Mouse (Mus musculus) midbrain, embryonic 12.5 days (tissue): ENCODE measurements around the gene Meioc. TPM values are rescaled to one million over a fixed set of nuclear protein-coding genes. Genes with fewer than 3 reads are reported as not detected.

Source experiments
- ATAC-seq: fragments of 200-750 bp; cut with Nextera tagmentation; 2 replicates; pipeline ENCODE4 v1.8.0; 2017; ENCODE audit warnings: low read depth, moderate TSS enrichment, moderate library complexity; ENCODE audit not compliant: low FRiP score
- H3K27ac ChIP-seq: fragments of 300-500 bp; sonication (generic); replicated peaks from 2 replicates; pipeline ENCODE4 v1.5.1; 2016; ENCODE audit warnings: mild to moderate bottlenecking
- H3K27me3 ChIP-seq: fragments of 300-500 bp; sonication (generic); 2 replicates; pipeline ENCODE4 v1.6.1; 2016; ENCODE audit warnings: mild to moderate bottlenecking
- H3K36me3 ChIP-seq: fragments of 300-500 bp; sonication (generic); 2 replicates; pipeline ENCODE4 v1.6.1; 2016
- H3K4me1 ChIP-seq: fragments of 300-500 bp; sonication (generic); 2 replicates; pipeline ENCODE4 v1.6.1; 2016
- H3K4me2 ChIP-seq: fragments of 300-500 bp; sonication (generic); replicated peaks from 2 replicates; pipeline ENCODE4 v1.6.1; 2016; ENCODE audit warnings: mild to moderate bottlenecking, moderate library complexity
- H3K4me3 ChIP-seq: fragments of 300-500 bp; sonication (generic); 2 replicates; pipeline ENCODE4 v1.5.1; 2016; ENCODE audit warnings: mild to moderate bottlenecking
- H3K9ac ChIP-seq: fragments of 300-500 bp; sonication (generic); replicated peaks from 2 replicates; pipeline ENCODE4 v1.6.1; 2016; ENCODE audit warnings: mild to moderate bottlenecking, moderate library complexity
- H3K9me3 ChIP-seq: fragments of 300-500 bp; sonication (generic); 2 replicates; pipeline ENCODE4 v1.6.1; 2016; ENCODE audit warnings: mild to moderate bottlenecking
- WGBS: fragments of 180-500 bp; shearing (Covaris S2); methylation state at CpG from one replicate; pipeline ENCODE4 v1.1.7; 2016; 5-methylcytosine and 5-hydroxymethylcytosine counted together
- polyA plus RNA-seq: library from polyadenylated mRNA; unstranded; fragments of >200 nt; fragmentation: Nextera tagmentation; extraction: Ambion mirVana; gene quantifications from 2 replicates; pipeline ENCODE4 v1.2.1, GENCODE M21; 2016

The Meioc gene
- polyA plus RNA-seq, result 0.31 and 0.47 TPM in 2 replicates

DNA sequence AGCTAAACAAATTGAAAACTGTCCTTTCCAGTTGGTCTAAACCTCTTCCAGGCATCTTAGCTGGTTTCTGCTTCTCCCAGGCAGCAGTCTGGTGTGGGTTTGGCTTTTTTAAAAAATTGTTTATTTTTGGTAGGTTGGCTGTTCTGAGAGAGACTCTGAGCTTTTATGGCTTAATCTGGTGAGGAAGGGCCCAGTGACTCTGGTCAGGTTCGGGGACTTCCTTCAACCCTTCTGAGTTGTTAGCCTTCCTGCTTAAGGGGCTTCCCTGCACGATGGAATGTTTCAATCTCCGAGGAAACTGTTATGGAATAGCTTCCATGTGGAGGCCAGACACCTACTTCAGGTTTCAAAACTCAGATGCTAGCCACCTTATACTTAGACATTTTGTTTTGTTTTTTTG lies at the start of gene Meioc:
Meioc (plus strand) TSS at position 301 of the 400 bp plus-strand sequence.
- no peak for ATAC-seq
- H3K4me3 ChIP-seq, result no peak within 1 kb of the TSS
- H3K36me3 ChIP-seq, result no peaks in the 10 kb centered on the region
- no peaks in the 10 kb centered on the region for H3K4me1 ChIP-seq
- WGBS, result 77% methylated on average over 3 of the region's 3 CpGs
- H3K9me3 ChIP-seq, result peaks cover 14% of the 10 kb centered on the region; the same call in 1 of the 2 replicates
- H3K27me3 ChIP-seq, result peaks cover 26% of the 10 kb centered on the region
- H3K27ac ChIP-seq, result no peak within 1 kb of the TSS
- no peak within 1 kb of the TSS for H3K4me2 ChIP-seq
- H3K9ac ChIP-seq, result no peak within 1 kb of the TSS

DNA sequence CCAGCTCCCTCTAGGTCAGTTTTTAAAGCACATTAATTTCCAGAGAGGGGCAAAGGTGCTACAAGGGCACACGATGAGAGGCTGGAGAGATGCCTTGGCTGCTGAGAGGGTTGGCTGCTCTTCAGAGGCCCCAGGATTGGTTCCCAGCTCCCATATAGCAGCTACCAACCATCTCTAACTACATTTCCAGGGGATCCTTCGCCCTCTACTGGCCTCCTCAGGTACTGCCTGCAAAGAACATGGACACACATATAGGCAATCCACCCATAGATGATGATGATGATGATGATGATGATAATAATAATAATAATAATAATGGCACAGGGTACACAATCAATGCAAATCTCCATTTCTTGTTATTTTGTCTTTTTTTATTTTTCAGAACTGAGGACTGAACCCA lies 44.1 kb upstream of the Meioc start:
- no peak for ATAC-seq
- no peak overlapping the region for H3K9ac ChIP-seq
- no peaks in the 10 kb centered on the region for H3K27me3 ChIP-seq
- no peak overlapping the region for H3K4me3 ChIP-seq
- WGBS, result 47% methylated on average over 2 of the region's 2 CpGs
- 0 out of 2 replicates have a peak, but pooled peaks cover 4% of the 10 kb centered on the region for H3K36me3 ChIP-seq
- no peak overlapping the region for H3K4me2 ChIP-seq
- H3K27ac ChIP-seq, result no peak overlapping the region
- H3K4me1 ChIP-seq, result peaks cover 12% of the 10 kb centered on the region
- H3K9me3 ChIP-seq, result peaks cover 4% of the 10 kb centered on the region

DNA sequence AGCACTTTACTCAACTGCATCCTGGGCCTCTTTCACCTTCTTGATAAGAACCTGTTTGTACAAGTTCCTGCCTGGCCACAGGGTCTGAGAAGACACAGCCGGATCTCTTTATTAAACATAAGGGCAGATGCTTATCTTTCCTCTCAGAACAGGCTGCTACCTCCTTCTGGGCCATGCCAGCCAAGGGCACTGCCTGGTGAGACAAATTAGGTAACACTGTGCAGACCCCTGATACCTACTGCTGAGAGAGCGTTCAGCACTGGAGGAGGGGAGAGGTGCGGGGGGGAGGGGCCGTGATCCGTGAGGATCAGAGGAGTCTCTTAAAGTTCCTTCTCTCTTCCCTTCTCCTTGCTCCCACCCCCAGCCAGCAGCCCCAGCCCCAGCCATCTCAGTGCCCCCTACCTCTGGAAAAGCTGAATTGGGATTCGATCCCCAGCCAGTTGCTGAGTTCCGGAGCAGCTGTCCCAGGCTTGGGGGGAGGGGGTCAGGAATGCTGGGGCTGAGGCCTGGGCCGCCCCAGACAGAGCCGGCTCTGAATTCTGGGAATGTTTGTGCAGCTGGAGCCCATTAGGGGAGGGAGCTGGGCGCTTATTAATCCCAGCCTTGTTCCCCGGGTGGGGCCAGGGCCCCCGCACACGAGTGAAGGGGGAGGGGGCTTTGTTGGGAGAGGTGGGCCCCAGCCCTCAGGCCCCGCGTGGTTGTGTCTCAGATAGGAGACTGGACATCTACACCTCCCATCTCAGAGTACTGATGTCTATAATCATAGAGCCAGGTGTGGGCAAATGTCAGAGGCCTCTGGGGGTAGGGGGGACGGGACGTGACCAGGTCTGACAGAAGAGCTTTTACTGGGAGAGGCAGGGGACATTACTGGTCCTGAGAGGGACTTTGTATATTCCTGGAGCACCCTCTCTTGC lies 39.4 kb upstream of the Meioc start:
- 0 out of 2 replicates have a peak, but pooled peaks cover 4% of the 10 kb centered on the region for H3K36me3 ChIP-seq
- H3K4me2 ChIP-seq, result peak overlapping the region; percentile 23
- peak; percentile 66 for ATAC-seq
- H3K4me3 ChIP-seq, result no peak overlapping the region
- 0 out of 2 replicates have a peak, but pooled peaks cover 10% of the 10 kb centered on the region for H3K27me3 ChIP-seq
- peaks cover 24% of the 10 kb centered on the region for H3K4me1 ChIP-seq
- H3K9ac ChIP-seq, result peak overlapping the region; percentile 25; the same call in 1 of the 2 replicates
- H3K9me3 ChIP-seq, result peaks cover 4% of the 10 kb centered on the region
- H3K27ac ChIP-seq, result peak overlapping the region; percentile 83
- WGBS, result 7% methylated on average over 17 of the region's 17 CpGs

DNA sequence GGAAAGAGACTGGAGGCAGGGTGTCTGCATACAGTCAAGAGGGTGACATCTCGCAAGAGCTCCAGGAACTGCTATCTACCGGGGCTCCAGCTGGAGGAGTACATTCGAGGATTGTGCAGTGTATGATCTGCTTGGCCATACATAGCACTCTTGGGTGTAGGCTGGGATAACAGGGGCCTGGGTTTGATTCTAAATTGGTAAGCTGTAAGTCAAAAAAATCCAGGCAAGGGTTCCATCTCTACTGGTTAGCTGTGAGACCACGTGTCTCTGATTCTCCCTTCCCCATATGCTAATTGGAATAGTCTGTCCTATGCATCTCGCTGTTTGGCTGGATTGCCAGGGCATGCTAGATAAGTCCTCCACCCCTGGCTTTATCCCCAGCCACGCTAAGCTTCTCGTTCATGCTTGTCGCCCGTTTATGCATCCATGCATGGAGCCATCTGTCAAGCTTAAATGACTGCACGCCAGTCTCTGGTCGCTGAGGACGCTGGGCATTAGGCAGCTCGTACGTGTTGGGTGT lies 38.6 kb upstream of the Meioc start:
- H3K9ac ChIP-seq, result no peak overlapping the region

DNA sequence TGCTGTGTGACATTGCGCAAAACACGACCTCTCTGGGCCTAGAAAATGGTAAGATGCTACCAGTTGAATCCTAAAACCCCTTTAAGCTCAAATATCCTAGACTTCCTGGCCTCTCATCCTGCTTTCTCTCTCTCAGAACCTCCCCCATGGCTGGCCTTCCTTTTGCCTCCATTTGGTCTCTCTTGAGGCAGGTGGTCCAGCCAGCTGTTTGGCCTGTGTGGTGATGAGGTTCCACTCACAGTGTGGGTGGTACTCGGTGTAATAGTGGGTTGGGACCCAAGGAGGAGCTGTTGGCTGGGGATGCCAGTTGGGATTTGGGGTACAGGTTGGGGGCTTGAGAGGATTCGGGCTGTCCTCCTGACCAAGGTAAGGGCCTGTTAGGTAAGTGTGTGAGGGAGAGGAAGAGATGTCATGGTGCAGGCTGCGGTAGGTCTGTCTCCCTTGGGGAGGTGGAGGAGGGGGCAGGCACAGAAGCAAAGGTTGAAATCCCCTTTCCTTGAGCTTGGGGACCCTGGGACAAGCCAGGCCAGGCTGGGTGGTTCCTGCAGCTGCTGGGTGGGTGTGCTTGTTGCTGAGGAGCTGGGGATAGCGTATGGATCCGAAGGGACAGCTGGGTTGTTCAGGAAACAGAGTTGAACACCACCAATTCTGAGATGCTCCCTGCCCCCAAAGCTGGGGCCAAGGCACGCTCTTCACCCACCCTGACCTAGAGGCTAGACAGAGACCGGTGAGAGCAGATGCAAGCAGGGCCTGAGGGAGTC lies 36.2 kb upstream of the Meioc start:
- ATAC-seq, result no peak
- Histone ChIP-seq H3K27ac (no peak overlapping the region), H3K4me1 (peaks cover 34% of the 10 kb centered on the region), H3K36me3 (no peaks in the 10 kb centered on the region), H3K9ac (no peak overlapping the region), H3K27me3 (peaks cover 11% of the 10 kb centered on the region), H3K9me3 (no peaks in the 10 kb centered on the region), H3K4me3 (no peak overlapping the region), H3K4me2 (no peak overlapping the region)
- WGBS, result 84% methylated on average over 9 of the region's 9 CpGs

More for the DNA sequence above, 38.6 kb upstream of the Meioc start:
- peak; percentile 71 for ATAC-seq
- H3K9me3 ChIP-seq, result no peaks in the 10 kb centered on the region
- peak overlapping the region; percentile 35 for H3K4me2 ChIP-seq
- 0 out of 2 replicates have a peak, but pooled peaks cover 10% of the 10 kb centered on the region for H3K27me3 ChIP-seq
- H3K36me3 ChIP-seq, result no peaks in the 10 kb centered on the region
- peaks cover 24% of the 10 kb centered on the region for H3K4me1 ChIP-seq
- H3K4me3 ChIP-seq, result 0 out of 2 replicates have a peak overlapping the region, but pooled peaks have one; percentile 11
- peak overlapping the region; percentile 83 for H3K27ac ChIP-seq
- 23% methylated on average over 14 of the region's 14 CpGs for WGBS

DNA sequence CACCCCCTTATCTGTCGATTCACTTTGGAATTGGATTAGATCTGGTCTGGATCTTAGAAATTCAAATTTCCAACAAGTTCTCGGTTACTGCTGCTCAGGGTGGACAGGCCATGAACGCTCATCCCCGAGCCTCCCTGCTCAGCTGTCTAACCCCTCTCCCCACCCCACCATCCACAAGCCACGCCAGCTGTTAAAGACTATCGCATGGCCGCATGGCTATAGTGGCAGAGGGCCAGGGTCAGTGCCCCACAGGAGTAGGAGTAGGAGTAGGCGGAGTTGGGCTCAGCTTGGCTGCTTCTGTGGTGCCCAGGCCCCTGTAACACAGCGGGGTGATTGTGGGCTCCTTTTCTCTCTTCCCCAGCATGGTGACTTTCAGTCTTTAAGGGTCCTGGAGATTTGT lies 35.0 kb upstream of the Meioc start:
- no peak overlapping the region for H3K9ac ChIP-seq
- H3K27ac ChIP-seq, result no peak overlapping the region
- H3K9me3 ChIP-seq, result no peaks in the 10 kb centered on the region
- H3K4me2 ChIP-seq, result no peak overlapping the region
- H3K36me3 ChIP-seq, result no peaks in the 10 kb centered on the region
- H3K4me1 ChIP-seq, result peaks cover 43% of the 10 kb centered on the region
- H3K27me3 ChIP-seq, result peaks cover 18% of the 10 kb centered on the region
- ATAC-seq, result no peak
- 43% methylated on average over 9 of the region's 9 CpGs for WGBS
- H3K4me3 ChIP-seq, result no peak overlapping the region

DNA sequence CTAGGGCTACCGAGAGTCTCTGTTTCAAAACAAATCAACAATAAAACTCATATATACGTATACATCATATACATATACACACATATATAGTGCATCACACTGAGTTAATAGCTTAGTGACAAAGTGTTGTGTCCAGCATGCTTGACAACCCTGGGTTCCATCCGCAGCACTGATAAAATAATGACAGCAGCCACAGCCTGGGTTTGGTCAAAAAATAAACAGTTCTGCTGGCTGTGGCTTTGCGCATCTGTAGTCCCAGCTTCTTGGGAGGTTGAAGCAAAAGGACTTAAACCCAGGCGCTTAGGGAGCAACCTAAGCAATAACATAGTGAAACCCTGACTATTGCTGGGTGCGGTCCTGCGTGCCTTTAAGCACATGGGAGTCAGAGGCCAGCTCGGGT lies 34.1 kb upstream of the Meioc start:
- Histone ChIP-seq H3K36me3 (no peaks in the 10 kb centered on the region), H3K4me3 (no peak overlapping the region), H3K4me1 (peaks cover 36% of the 10 kb centered on the region), H3K9ac (no peak overlapping the region), H3K27ac (no peak overlapping the region), H3K9me3 (no peaks in the 10 kb centered on the region), H3K27me3 (peaks cover 18% of the 10 kb centered on the region), H3K4me2 (no peak overlapping the region)
- WGBS, result 74% methylated on average over 8 of the region's 8 CpGs
- ATAC-seq, result no peak

DNA sequence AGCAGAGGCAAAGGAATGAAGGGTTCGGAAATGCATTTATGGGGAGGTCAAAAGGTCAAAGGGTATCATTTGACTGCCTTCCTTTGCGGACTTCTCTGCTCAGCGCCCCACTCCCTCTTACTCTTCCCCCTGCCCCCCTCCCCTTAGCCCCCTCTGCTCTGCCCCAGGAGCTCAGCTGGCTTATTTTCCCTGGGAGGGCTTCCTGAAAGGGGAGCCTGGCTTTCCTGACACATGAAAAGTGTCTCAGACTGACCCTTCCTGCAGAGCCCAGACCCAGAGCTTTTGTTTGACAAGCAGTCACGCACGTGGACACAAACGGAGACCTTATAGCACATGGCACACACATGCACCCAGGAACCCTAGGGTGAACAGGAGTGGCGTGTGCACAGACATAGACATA lies 32.8 kb upstream of the Meioc start:
- Histone ChIP-seq H3K9me3 (no peaks in the 10 kb centered on the region), H3K9ac (no peak overlapping the region), H3K36me3 (no peaks in the 10 kb centered on the region), H3K4me3 (no peak overlapping the region), H3K4me1 (peaks cover 23% of the 10 kb centered on the region), H3K4me2 (no peak overlapping the region), H3K27ac (no peak overlapping the region), H3K27me3 (peaks cover 18% of the 10 kb centered on the region)
- ATAC-seq, result no peak
- WGBS, result 15% methylated on average over 7 of the region's 7 CpGs

DNA sequence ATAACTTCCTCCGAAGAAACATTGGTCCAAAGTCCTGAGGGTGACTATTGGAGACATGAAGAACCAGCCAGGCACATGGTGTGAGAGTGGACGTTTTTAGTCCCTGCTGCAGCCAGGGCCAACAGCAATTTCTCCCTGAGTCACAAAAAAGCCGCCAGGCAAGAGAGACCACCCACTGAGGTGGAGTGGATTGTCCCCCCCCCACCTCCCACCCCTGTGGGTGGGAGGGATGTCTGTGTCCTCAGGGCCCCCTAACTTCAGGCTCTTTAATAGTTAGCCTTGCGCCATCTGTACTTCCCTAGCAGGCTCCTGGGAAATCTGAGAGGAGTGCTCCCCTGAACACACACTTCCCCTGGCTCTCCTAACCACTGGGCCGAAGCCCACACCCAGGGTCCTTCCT lies 32.3 kb upstream of the Meioc start:
- no peak for ATAC-seq
- H3K9ac ChIP-seq, result no peak overlapping the region
- H3K27ac ChIP-seq, result no peak overlapping the region
- no peak overlapping the region for H3K4me2 ChIP-seq
- no peak overlapping the region for H3K4me3 ChIP-seq
- peaks cover 23% of the 10 kb centered on the region for H3K4me1 ChIP-seq
- H3K36me3 ChIP-seq, result no peaks in the 10 kb centered on the region
- no peaks in the 10 kb centered on the region for H3K9me3 ChIP-seq
- H3K27me3 ChIP-seq, result peaks cover 18% of the 10 kb centered on the region
- 45% methylated on average over 5 of the region's 5 CpGs for WGBS

DNA sequence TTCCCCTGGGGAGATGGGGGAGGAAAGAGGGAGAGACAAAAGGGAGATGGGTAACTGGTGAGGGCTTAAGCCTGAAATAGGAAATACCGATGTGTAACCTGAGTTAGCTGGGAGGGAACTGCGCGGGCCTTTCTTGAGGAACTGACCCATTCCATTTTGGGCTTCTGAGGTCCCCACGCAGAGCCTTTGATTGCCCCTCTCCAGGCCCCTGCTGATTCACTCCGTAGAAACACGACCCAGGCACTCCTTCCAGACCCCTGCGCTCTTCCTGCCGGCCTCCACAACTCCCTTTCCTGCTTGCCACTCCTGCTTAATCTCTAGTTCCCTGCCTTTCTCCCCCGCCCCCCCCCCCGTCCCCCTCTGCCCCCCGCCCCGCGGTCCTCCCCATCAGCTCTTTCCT lies 30.8 kb upstream of the Meioc start:
- WGBS, result 6% methylated on average over 8 of the region's 13 CpGs
- Histone ChIP-seq H3K36me3 (no peaks in the 10 kb centered on the region), H3K27ac (no peak overlapping the region), H3K27me3 (peaks cover 13% of the 10 kb centered on the region), H3K4me1 (peaks cover 26% of the 10 kb centered on the region), H3K4me2 (peak overlapping the region; percentile 42), H3K4me3 (peak overlapping the region; percentile 9; the same call in 1 of the 2 replicates), H3K9me3 (no peaks in the 10 kb centered on the region), H3K9ac (no peak overlapping the region; the same call in 1 of the 2 replicates)
- no peak for ATAC-seq

DNA sequence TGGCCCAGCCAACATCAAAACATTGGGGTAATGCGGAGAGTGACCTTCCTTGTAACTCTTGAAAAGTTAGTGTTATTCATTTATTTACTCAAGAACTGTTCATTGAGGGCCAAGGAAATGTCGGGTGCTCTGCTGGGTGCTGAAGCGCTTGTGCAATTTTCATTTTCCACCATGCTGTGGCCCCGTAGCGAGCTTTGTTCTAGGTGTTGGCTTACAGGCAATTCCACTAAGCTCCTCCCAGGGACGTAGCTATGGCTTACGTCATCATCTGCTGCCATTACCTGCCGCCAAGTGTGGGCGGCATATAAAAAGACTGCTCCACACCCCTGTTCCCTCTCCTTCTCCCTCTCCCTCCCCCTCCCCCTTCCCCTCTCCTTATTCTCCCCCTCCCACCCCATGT lies 30.1 kb upstream of the Meioc start:
- WGBS, result 19% methylated on average over 9 of the region's 9 CpGs
- Histone ChIP-seq H3K9ac (no peak overlapping the region), H3K4me1 (peaks cover 29% of the 10 kb centered on the region), H3K27ac (no peak overlapping the region), H3K4me2 (peak overlapping the region; percentile 42), H3K36me3 (no peaks in the 10 kb centered on the region), H3K27me3 (peaks cover 12% of the 10 kb centered on the region), H3K4me3 (peak overlapping the region; percentile 9; the same call in 1 of the 2 replicates), H3K9me3 (no peaks in the 10 kb centered on the region)
- ATAC-seq, result no peak
